In genomic region chr15:98985240-98985981, GRCm38 (mm10) we compare ENCODE assay signal across 7 mouse cellular contexts. TPM values are rescaled to one million over a fixed set of nuclear protein-coding genes. Genes with fewer than 3 reads are reported as not detected.
DNase-seq lines count a peak whose midpoint lies in the region; ATAC-seq lines count a peak whose summit lies in the region.

No protein-coding gene starts in this region.

- H3K4me3 ChIP-seq in intestine, embryonic 15.5 days (replicated peaks) = peak overlapping the region; percentile 47

- 2% methylated on average over 29 of the region's 29 CpGs for WGBS in intestine, embryonic 15.5 days

- H3K4me1 ChIP-seq in intestine, embryonic 15.5 days (replicated peaks) = peaks cover 2% of the 10 kb centered on the region; the same call in 1 of the 2 replicates

- H3K27ac ChIP-seq in intestine, embryonic 15.5 days = peak overlapping the region; percentile 87

- no peaks in the 10 kb centered on the region for H3K27me3 ChIP-seq in intestine, embryonic 15.5 days (replicated peaks)

- peak overlapping the region; percentile 51 for H3K9ac ChIP-seq in intestine, embryonic 15.5 days

- H3K9me3 ChIP-seq in intestine, embryonic 15.5 days = no peaks in the 10 kb centered on the region

- H3K4me2 ChIP-seq in intestine, embryonic 15.5 days (replicated peaks) = peak overlapping the region; percentile 67

- peak; percentile 88 for ATAC-seq in intestine, embryonic 15.5 days

- H3K36me3 ChIP-seq in intestine, embryonic 15.5 days = no peaks in the 10 kb centered on the region

- DNase-seq in adrenal gland, adult 8-10 months = peak; percentile 83
- DNase-seq in embryo, embryonic 11 days = peak; percentile 84
- peak; percentile 72 to 79 for DNase-seq in gastrocnemius, postnatal 36 days
- DNase-seq in left cerebral cortex, postnatal 36 days (ENCODE audit: low spot score in 2 of 2) = peak; percentile 85 to 86
- peak; percentile 74 for DNase-seq in mesoderm, embryonic 11.5 days (ENCODE audit: low read depth, low spot score)
- DNase-seq in skeletal muscle tissue, adult 2 months (ENCODE audit: low read depth, low spot score) = peak; percentile 88

- intact Hi-C loops in gastrocnemius, postnatal 36 days (cut with DNase I) = no loop called here
- intact Hi-C loops in left cerebral cortex, postnatal 36 days (cut with DNase I) = no loop called here

RNA-seq across cellular contexts. Expression of gene Tuba1a, which starts 31.9 kb away (rescaled TPM):
- 100 to 1,000 TPM in 3 of 4 experiments, 10 to 100 TPM in 1; 70.5 to 196 (median 116) TPM for total RNA-seq in adrenal gland, adult 8-10 months (2022)
- total RNA-seq in gastrocnemius, postnatal 36 days (2021) = 10 to 100 TPM; 27.6 to 30.1 TPM
- 981 and 999 TPM in 2 replicates for polyA plus RNA-seq in intestine, embryonic 15.5 days (2015; fragmentation: Nextera tagmentation; extraction: Ambion mirVana)
- 1,000 to 10,000 TPM in 1 of 2 experiments, 100 to 1,000 TPM in 1; 932 to 1,107 TPM for total RNA-seq in left cerebral cortex, postnatal 36 days (2021)

RNA-seq across cellular contexts. Expression of gene Gm49450, which starts 32.1 kb away (rescaled TPM):
- not detected for total RNA-seq in adrenal gland, adult 8-10 months (2022)
- total RNA-seq in gastrocnemius, postnatal 36 days (2021) = not detected
- polyA plus RNA-seq in intestine, embryonic 15.5 days (2015; fragmentation: Nextera tagmentation; extraction: Ambion mirVana) = not detected in 2 replicates
- not detected for total RNA-seq in left cerebral cortex, postnatal 36 days (2021)

RNA-seq across cellular contexts. Expression of gene Tuba1c, which starts 44.3 kb away (rescaled TPM):
- total RNA-seq in adrenal gland, adult 8-10 months (2022) = 100 to 1,000 TPM; 207 to 347 (median 262) TPM
- 1 to 10 TPM; 8.2 to 9.4 TPM for total RNA-seq in gastrocnemius, postnatal 36 days (2021)
- polyA plus RNA-seq in intestine, embryonic 15.5 days (2015; fragmentation: Nextera tagmentation; extraction: Ambion mirVana) = 253 and 271 TPM in 2 replicates
- total RNA-seq in left cerebral cortex, postnatal 36 days (2021) = 10 to 100 TPM; 60.3 to 78.5 TPM

RNA-seq across cellular contexts. Expression of gene Tuba1b, which starts 51.0 kb away (rescaled TPM):
- total RNA-seq in adrenal gland, adult 8-10 months (2022) = 100 to 1,000 TPM; 199 to 221 (median 208) TPM
- total RNA-seq in gastrocnemius, postnatal 36 days (2021) = 10 to 100 TPM; 21.8 to 23.2 TPM
- polyA plus RNA-seq in intestine, embryonic 15.5 days (2015; fragmentation: Nextera tagmentation; extraction: Ambion mirVana) = 1,296 and 1,330 TPM in 2 replicates
- total RNA-seq in left cerebral cortex, postnatal 36 days (2021) = 100 to 1,000 TPM; 509 to 602 TPM

Comparison
In these comparisons a context has a peak if more than half of its experiments do, and no peak if none do; other contexts are left out.
1. Peak in every context shown above with its lines: DNase-seq, ATAC-seq, H3K4me3 ChIP-seq and H3K27ac ChIP-seq.
2. RNA of gene Tuba1a, which starts 31.9 kb away (total RNA-seq): 932 to 1,107 TPM in left cerebral cortex, postnatal 36 days; 70.5 to 196 TPM in adrenal gland, adult 8-10 months and 27.6 to 30.1 TPM in gastrocnemius, postnatal 36 days; every median in the first group is over 4 times any median in the second.
3. RNA of gene Tuba1c, which starts 44.3 kb away (total RNA-seq): 207 to 347 TPM in adrenal gland, adult 8-10 months and 60.3 to 78.5 TPM in left cerebral cortex, postnatal 36 days; 8.2 to 9.4 TPM in gastrocnemius, postnatal 36 days; every median in the first group is over 4 times any median in the second.